Mouse (Mus musculus) midbrain, embryonic 12.5 days (tissue): ENCODE data around the gene Snapc1. TPM values are rescaled to one million over a fixed set of nuclear protein-coding genes. Genes with fewer than 3 reads are reported as not detected.

ENCODE experiments used
- ATAC-seq: fragments of 200-750 bp; cut with Nextera tagmentation; 2 replicates; pipeline ENCODE4 v1.8.0; 2017; ENCODE audit warnings: low read depth, moderate TSS enrichment, moderate library complexity; ENCODE audit not compliant: low FRiP score
- H3K27ac ChIP-seq: fragments of 300-500 bp; sonication (generic); replicated peaks from 2 replicates; pipeline ENCODE4 v1.5.1; 2016; ENCODE audit warnings: mild to moderate bottlenecking
- H3K27me3 ChIP-seq: fragments of 300-500 bp; sonication (generic); 2 replicates; pipeline ENCODE4 v1.6.1; 2016; ENCODE audit warnings: mild to moderate bottlenecking
- H3K36me3 ChIP-seq: fragments of 300-500 bp; sonication (generic); 2 replicates; pipeline ENCODE4 v1.6.1; 2016
- H3K4me1 ChIP-seq: fragments of 300-500 bp; sonication (generic); 2 replicates; pipeline ENCODE4 v1.6.1; 2016
- H3K4me2 ChIP-seq: fragments of 300-500 bp; sonication (generic); replicated peaks from 2 replicates; pipeline ENCODE4 v1.6.1; 2016; ENCODE audit warnings: mild to moderate bottlenecking, moderate library complexity
- H3K4me3 ChIP-seq: fragments of 300-500 bp; sonication (generic); 2 replicates; pipeline ENCODE4 v1.5.1; 2016; ENCODE audit warnings: mild to moderate bottlenecking
- H3K9ac ChIP-seq: fragments of 300-500 bp; sonication (generic); replicated peaks from 2 replicates; pipeline ENCODE4 v1.6.1; 2016; ENCODE audit warnings: mild to moderate bottlenecking, moderate library complexity
- H3K9me3 ChIP-seq: fragments of 300-500 bp; sonication (generic); 2 replicates; pipeline ENCODE4 v1.6.1; 2016; ENCODE audit warnings: mild to moderate bottlenecking
- WGBS: fragments of 180-500 bp; shearing (Covaris S2); methylation state at CpG from one replicate; pipeline ENCODE4 v1.1.7; 2016; 5-methylcytosine and 5-hydroxymethylcytosine counted together
- polyA plus RNA-seq: library from polyadenylated mRNA; unstranded; fragments of >200 nt; fragmentation: Nextera tagmentation; extraction: Ambion mirVana; gene quantifications from 2 replicates; pipeline ENCODE4 v1.2.1, GENCODE M21; 2016

Gene Snapc1
- polyA plus RNA-seq, 1 experiment from 2014 or later = 23.6 TPM

DNA sequence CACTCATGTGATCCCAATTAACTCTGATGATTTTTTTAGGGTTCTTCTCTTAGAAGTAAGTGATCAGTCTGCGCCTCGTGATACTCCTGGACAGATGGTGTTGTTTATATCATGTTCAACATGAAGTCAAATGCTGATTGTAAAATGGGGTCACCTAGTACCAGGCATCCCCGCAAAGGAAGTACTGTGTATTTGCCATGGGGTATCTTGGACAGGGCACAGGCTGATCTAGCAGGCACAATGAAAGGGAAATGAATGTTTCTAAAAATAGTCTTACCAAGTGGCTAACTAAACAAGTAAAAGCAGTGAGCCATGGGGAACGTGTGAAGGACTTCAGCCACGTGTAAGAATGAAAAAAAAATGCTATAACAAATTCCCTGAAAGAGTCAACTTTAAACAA lies 9.5 kb upstream of the Snapc1 start:
- H3K4me3 ChIP-seq = no peak overlapping the region
- ATAC-seq = no peak
- no peaks in the 10 kb centered on the region for H3K36me3 ChIP-seq
- no peak overlapping the region for H3K27ac ChIP-seq
- H3K9ac ChIP-seq = no peak overlapping the region
- 79% methylated on average over 5 of the region's 5 CpGs for WGBS
- H3K9me3 ChIP-seq = no peaks in the 10 kb centered on the region
- H3K27me3 ChIP-seq = no peaks in the 10 kb centered on the region
- peaks cover 9% of the 10 kb centered on the region for H3K4me1 ChIP-seq
- H3K4me2 ChIP-seq = no peak overlapping the region

DNA sequence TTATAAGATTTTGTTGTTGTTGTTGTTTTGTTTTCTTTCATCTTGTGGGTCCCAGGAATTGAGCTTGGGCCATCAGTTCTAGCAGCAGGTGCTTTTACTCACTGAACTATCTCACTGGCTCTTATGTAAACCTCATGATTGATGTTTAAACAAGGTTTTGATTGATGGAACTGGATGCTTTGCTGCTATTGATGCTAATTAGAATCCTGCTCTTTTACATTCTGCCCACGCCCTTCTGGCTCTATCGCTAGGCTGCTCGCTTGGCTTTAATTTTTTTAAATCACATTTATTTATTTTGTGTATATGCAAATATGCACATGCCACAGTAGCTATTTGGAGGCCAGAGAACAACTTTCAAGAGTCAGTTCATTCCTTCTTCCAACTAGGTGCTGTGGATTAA lies 6.6 kb upstream of the Snapc1 start:
- Histone ChIP-seq H3K9me3 (no peaks in the 10 kb centered on the region), H3K4me3 (no peak overlapping the region), H3K4me2 (no peak overlapping the region), H3K27me3 (no peaks in the 10 kb centered on the region; the same call in 1 of the 2 replicates), H3K4me1 (peaks cover 7% of the 10 kb centered on the region; the same call in 1 of the 2 replicates), H3K9ac (no peak overlapping the region), H3K27ac (no peak overlapping the region), H3K36me3 (no peaks in the 10 kb centered on the region)
- ATAC-seq = no peak
- WGBS = 85% methylated on average over 3 of the region's 3 CpGs

DNA sequence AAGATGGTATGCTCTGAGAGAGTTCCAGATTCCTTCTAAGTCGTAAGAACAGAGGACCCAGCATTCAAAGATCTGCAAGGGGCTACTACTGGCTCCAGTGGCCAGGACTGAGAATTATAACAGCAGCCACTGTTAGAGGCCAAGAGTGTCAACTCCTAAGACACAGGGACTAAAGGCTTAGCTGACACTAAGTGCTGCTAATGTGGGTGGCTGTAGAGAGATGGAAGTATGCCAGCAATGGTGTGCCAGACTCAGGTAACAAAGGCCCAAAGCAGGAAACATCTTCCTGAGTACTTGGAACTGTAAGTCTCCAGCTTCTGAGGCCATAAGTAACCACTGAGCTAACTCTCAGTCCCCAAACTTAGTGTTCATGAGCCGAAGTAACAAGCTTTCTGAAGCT lies 5.5 kb upstream of the Snapc1 start:
- 82% methylated on average over 2 of the region's 2 CpGs for WGBS
- ATAC-seq = no peak
- Histone ChIP-seq H3K9ac (no peak overlapping the region), H3K9me3 (no peaks in the 10 kb centered on the region), H3K36me3 (no peaks in the 10 kb centered on the region), H3K4me3 (no peak overlapping the region), H3K27ac (no peak overlapping the region), H3K27me3 (no peaks in the 10 kb centered on the region; the same call in 1 of the 2 replicates), H3K4me1 (no peaks in the 10 kb centered on the region), H3K4me2 (no peak overlapping the region)

- ATAC-seq = no peak
- 96% methylated on average over 8 of the region's 8 CpGs for WGBS
- H3K4me1 ChIP-seq = peaks cover 10% of the 10 kb centered on the region
- no peaks in the 10 kb centered on the region for H3K27me3 ChIP-seq
- H3K27ac ChIP-seq = no peak overlapping the region
- H3K36me3 ChIP-seq = peaks cover 62% of the 10 kb centered on the region
- H3K4me3 ChIP-seq = no peak overlapping the region
- no peak overlapping the region for H3K9ac ChIP-seq
- 0 out of 2 replicates have a peak, but pooled peaks cover 9% of the 10 kb centered on the region for H3K9me3 ChIP-seq
- no peak overlapping the region for H3K4me2 ChIP-seq
Measured at GRCm38 (mm10) chr12:73969142-73969541, 4.9 kb downstream of the Snapc1 start.

DNA sequence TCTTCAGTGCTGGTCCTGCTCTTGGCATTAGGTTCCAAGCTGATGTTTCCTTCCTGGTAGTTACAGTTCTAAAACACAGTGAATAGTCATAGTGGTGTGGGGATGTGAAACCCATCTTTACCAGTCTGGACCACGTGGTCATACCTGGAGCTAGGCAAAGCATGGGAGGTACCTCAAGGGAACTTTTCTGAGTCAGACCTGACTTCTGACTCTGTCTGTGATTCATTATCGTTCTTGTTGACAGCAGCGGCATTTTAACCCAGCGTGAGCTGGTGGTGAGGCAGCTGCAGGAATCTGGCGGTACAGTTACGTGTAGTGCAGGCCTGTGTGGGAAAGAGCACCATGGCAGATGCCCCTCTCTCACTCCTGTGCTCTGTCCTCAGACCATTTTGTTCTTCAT lies 10.3 kb downstream of the Snapc1 start:
- Histone ChIP-seq H3K4me2 (no peak overlapping the region), H3K9me3 (0 out of 2 replicates have a peak, but pooled peaks cover 9% of the 10 kb centered on the region), H3K36me3 (peaks cover 86% of the 10 kb centered on the region), H3K9ac (no peak overlapping the region), H3K27me3 (no peaks in the 10 kb centered on the region), H3K4me1 (no peaks in the 10 kb centered on the region), H3K27ac (no peak overlapping the region), H3K4me3 (no peak overlapping the region)
- 96% methylated on average over 6 of the region's 6 CpGs for WGBS
- no peak for ATAC-seq

DNA sequence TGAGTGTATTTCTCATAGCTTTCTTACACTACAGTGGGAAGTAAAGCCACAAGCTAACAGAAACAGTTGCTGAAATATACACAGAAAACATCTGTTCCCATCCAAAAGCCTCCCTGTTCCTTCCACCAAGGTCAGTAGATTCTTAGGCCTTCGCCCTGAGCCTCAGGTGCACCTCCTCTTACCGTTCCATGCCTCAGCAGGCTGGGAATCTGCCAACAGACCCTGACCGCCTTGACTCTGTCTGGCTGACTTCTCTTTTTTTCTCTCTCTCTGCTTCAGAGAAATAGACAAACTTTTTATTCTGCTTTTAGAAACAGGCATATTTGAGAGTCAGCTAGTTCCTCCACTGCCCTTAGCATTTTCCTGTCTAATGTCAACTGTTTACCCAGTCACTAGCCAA lies 13.9 kb downstream of the Snapc1 start:
- Histone ChIP-seq H3K9ac (no peak overlapping the region), H3K4me3 (no peak overlapping the region), H3K4me2 (no peak overlapping the region), H3K27me3 (no peaks in the 10 kb centered on the region), H3K4me1 (no peaks in the 10 kb centered on the region), H3K9me3 (no peaks in the 10 kb centered on the region), H3K27ac (no peak overlapping the region), H3K36me3 (peaks cover 70% of the 10 kb centered on the region)
- 95% methylated on average over 3 of the region's 3 CpGs for WGBS
- no peak for ATAC-seq

GRCm38 (mm10) chr12:73979667-73980066 lies 15.4 kb downstream of the Snapc1 start:
- Histone ChIP-seq H3K9me3 (no peaks in the 10 kb centered on the region), H3K27me3 (no peaks in the 10 kb centered on the region), H3K36me3 (peaks cover 71% of the 10 kb centered on the region), H3K4me3 (no peak overlapping the region), H3K4me1 (no peaks in the 10 kb centered on the region), H3K4me2 (no peak overlapping the region), H3K9ac (no peak overlapping the region), H3K27ac (no peak overlapping the region)
- WGBS = 87% methylated on average over 5 of the region's 5 CpGs
- no peak for ATAC-seq

GRCm38 (mm10) chr12:73982533-73982932 lies 18.3 kb downstream of the Snapc1 start:
- Histone ChIP-seq H3K27ac (no peak overlapping the region), H3K4me1 (no peaks in the 10 kb centered on the region), H3K27me3 (no peaks in the 10 kb centered on the region), H3K9me3 (no peaks in the 10 kb centered on the region), H3K9ac (no peak overlapping the region), H3K4me3 (no peak overlapping the region), H3K36me3 (peaks cover 63% of the 10 kb centered on the region), H3K4me2 (no peak overlapping the region)
- ATAC-seq = no peak
- WGBS = 80% methylated on average over 14 of the region's 14 CpGs

DNA sequence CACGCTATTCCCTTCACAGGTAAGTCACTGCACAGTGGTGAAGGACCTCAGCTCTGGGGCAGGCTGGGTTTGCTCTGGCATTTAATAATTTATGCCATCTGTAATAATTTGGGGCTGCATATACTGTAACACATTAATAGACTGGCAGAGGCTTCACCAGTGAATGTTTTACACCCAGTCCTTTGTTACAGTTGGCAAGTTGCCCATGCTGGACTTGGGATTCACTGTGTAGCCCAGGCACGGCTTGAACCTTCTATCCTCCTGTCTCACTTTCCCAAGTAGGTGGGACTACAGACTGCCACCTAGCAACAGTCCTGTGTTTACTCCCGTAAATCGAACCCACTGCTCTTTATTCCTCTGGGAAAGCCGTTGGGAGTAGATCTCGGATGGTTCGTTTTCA lies 22.0 kb downstream of the Snapc1 start:
- Histone ChIP-seq H3K4me3 (no peak overlapping the region), H3K27ac (no peak overlapping the region), H3K9me3 (no peaks in the 10 kb centered on the region), H3K27me3 (no peaks in the 10 kb centered on the region), H3K4me2 (no peak overlapping the region), H3K36me3 (peaks cover 35% of the 10 kb centered on the region), H3K4me1 (no peaks in the 10 kb centered on the region), H3K9ac (no peak overlapping the region)
- ATAC-seq = no peak
- WGBS = 90% methylated on average over 7 of the region's 7 CpGs

- WGBS = 94% methylated on average over 4 of the region's 4 CpGs
- Histone ChIP-seq H3K4me1 (no peaks in the 10 kb centered on the region), H3K9me3 (no peaks in the 10 kb centered on the region), H3K36me3 (peaks cover 23% of the 10 kb centered on the region), H3K4me3 (no peak overlapping the region), H3K27ac (no peak overlapping the region), H3K4me2 (no peak overlapping the region), H3K9ac (no peak overlapping the region), H3K27me3 (no peaks in the 10 kb centered on the region)
- ATAC-seq = no peak
Measured at GRCm38 (mm10) chr12:73988393-73989008, 24.2 kb downstream of the Snapc1 start.

DNA sequence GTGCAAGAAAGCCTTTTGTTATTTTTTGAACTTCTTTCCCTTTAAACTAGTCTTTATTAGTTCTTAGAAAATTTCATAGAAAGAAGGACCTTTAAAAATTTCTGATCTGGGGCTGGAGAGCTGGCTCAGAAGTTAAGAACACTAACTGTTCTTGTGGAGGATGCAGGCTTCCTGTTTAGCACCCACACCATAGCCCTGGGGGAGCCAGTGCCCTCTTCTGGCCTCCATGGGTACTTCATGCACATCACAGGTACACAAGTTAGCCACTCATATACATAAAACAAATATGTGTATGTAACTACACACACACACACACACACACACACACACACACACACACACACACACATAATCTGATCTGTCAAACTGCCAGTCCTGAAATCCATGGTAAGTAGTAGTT lies 25.3 kb downstream of the Snapc1 start:
- Histone ChIP-seq H3K27me3 (no peaks in the 10 kb centered on the region), H3K4me3 (no peak overlapping the region), H3K4me1 (no peaks in the 10 kb centered on the region), H3K36me3 (peaks cover 14% of the 10 kb centered on the region), H3K9ac (no peak overlapping the region), H3K4me2 (no peak overlapping the region), H3K9me3 (no peaks in the 10 kb centered on the region), H3K27ac (no peak overlapping the region)
- ATAC-seq = no peak

DNA sequence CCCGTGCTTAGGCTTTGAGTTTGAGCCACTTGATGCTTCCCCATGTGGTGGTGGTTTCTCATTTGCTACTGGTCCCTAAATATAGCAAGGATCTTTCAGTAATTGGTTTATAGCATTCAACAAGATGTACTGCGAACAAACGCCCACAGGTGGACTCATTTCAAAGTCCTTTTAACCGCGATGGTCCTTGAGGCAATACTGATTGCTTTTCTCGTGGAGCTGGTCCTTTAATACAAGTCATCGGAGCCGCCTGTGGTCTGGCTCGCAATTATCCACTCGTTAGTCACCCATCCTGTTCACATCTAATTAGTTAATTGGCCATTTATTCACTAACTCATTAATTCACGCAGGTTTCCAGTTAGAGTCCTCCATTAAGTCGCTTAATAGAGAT lies 32.6 kb downstream of the Snapc1 start:
- WGBS = 58% methylated on average over 12 of the region's 12 CpGs
- Histone ChIP-seq H3K4me2 (peak overlapping the region; percentile 83), H3K36me3 (no peaks in the 10 kb centered on the region), H3K9ac (peak overlapping the region; percentile 73; the same call in 1 of the 2 replicates), H3K4me1 (peaks cover 5% of the 10 kb centered on the region; the same call in 1 of the 2 replicates), H3K27me3 (peaks cover 31% of the 10 kb centered on the region), H3K9me3 (no peaks in the 10 kb centered on the region), H3K27ac (no peak overlapping the region), H3K4me3 (peak overlapping the region; percentile 64)
- 0 out of 2 replicates have a peak, but pooled peaks have one; percentile 9 for ATAC-seq
